Mouse (Mus musculus) lung, postnatal 0 days (tissue): Measurements from ENCODE around the gene Madd.

Experiments
- CTCF ChIP-seq: IDR thresholded peaks from 2 replicates; pipeline ENCODE4 v1.5.1; 2016; ENCODE audit warnings: antibody characterized with exemption, mild to moderate bottlenecking
- EP300 ChIP-seq: IDR thresholded peaks from 2 replicates; pipeline ENCODE4 v1.6.1; 2016; ENCODE audit warnings: antibody characterized with exemption, mild to moderate bottlenecking, control low read depth

DNA sequence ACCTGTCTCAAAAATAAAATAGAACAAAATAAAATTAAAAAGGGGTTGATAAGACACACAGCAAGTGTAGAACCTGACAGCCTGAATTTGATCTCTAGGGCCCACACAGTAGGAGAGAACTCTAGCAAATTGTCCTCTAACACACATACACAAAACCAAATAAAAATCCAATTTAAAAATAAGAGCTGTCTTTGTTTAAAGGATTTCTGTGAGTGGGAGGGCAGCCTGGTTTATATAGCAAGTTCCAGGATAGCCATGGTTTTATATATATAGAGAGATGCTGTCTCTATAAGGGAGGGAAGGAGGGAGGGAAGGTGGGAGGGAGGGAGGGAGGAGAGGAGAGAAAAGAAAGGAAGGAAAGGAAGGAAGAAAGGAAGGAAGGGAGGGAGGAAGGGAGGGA, 35.5 kb downstream of the Madd start:
- TF ChIP-seq CTCF (no peak), EP300 (no peak)
